Mouse (Mus musculus): ENCODE results near the gene Setd4. TPM values are rescaled to one million over a fixed set of nuclear protein-coding genes. Genes with fewer than 3 reads are reported as not detected.
"Not testable (repeated sequence)": the region's sequence is repeated elsewhere in the genome, so short reads cannot be mapped to it uniquely, and the experiment has no call there.

Gene Setd4
- total RNA-seq (2022) = 10 to 100 TPM; 10.7 to 12.3 (median 10.9) TPM

GRCm38 (mm10) chr16:93603439-93604212, at the start of gene Setd4:
Gene Setd4, minus strand, starts transcription at chr16:93604063.
- peak; percentile 86 to 96 for DNase-seq (ENCODE audit: low spot score in 2 of 2)

GRCm38 (mm10) chr16:93648441-93649183, 44.7 kb upstream of the Setd4 start:
- DNase-seq (ENCODE audit: low spot score in 2 of 2) = no peak

GRCm38 (mm10) chr16:93644006-93644405, 40.1 kb upstream of the Setd4 start:
- no peak for DNase-seq (ENCODE audit: low spot score in 2 of 2)

- peak in 1 of 2 experiments; percentile 69 for DNase-seq (ENCODE audit: low spot score in 2 of 2)
Measured at GRCm38 (mm10) chr16:93627761-93628400, 24.0 kb upstream of the Setd4 start, which contains the start of gene Gm5678. Gene Gm5678, plus strand, starts transcription at chr16:93628097.

- no peak for DNase-seq (ENCODE audit: low spot score in 2 of 2)
Measured at GRCm38 (mm10) chr16:93626745-93627144, 22.9 kb upstream of the Setd4 start.

GRCm38 (mm10) chr16:93624671-93625070, 20.8 kb upstream of the Setd4 start:
- DNase-seq (ENCODE audit: low spot score in 2 of 2) = no peak

- DNase-seq (ENCODE audit: low spot score in 2 of 2) = not testable (repeated sequence)
Measured at GRCm38 (mm10) chr16:93623759-93624158, 19.9 kb upstream of the Setd4 start.

GRCm38 (mm10) chr16:93615118-93615870, 11.4 kb upstream of the Setd4 start:
- DNase-seq (ENCODE audit: low spot score in 2 of 2) = peak in 1 of 2 experiments; percentile 65

- no peak for DNase-seq (ENCODE audit: low spot score in 2 of 2)
Measured at GRCm38 (mm10) chr16:93610961-93611360, 7.1 kb upstream of the Setd4 start.

GRCm38 (mm10) chr16:93609796-93610195, 5.9 kb upstream of the Setd4 start:
- no peak for DNase-seq (ENCODE audit: low spot score in 2 of 2)

GRCm38 (mm10) chr16:93608731-93609130, 4.9 kb upstream of the Setd4 start:
- DNase-seq (ENCODE audit: low spot score in 2 of 2) = no peak

GRCm38 (mm10) chr16:93607669-93608101, 3.8 kb upstream of the Setd4 start:
- peak; percentile 52 to 72 for DNase-seq (ENCODE audit: low spot score in 2 of 2)

GRCm38 (mm10) chr16:93606146-93606545, 2.3 kb upstream of the Setd4 start:
- DNase-seq (ENCODE audit: low spot score in 2 of 2) = no peak

- peak in 1 of 2 experiments; percentile 2 for DNase-seq (ENCODE audit: low spot score in 2 of 2)
Measured at GRCm38 (mm10) chr16:93605553-93605952, 1.7 kb upstream of the Setd4 start, which contains the start of gene Cbr1. Gene Cbr1, plus strand, starts transcription at chr16:93605853.

GRCm38 (mm10) chr16:93604481-93604969, 662 bp upstream of the Setd4 start:
- DNase-seq (ENCODE audit: low spot score in 2 of 2) = peak in 1 of 2 experiments; percentile 56

GRCm38 (mm10) chr16:93599461-93599860, 4.4 kb downstream of the Setd4 start:
- DNase-seq (ENCODE audit: low spot score in 2 of 2) = no peak

GRCm38 (mm10) chr16:93597551-93597950, 6.3 kb downstream of the Setd4 start:
- no peak for DNase-seq (ENCODE audit: low spot score in 2 of 2)

GRCm38 (mm10) chr16:93596807-93597206, 7.1 kb downstream of the Setd4 start:
- DNase-seq (ENCODE audit: low spot score in 2 of 2) = peak in 1 of 2 experiments; percentile 3

- no peak for DNase-seq (ENCODE audit: low spot score in 2 of 2)
Measured at GRCm38 (mm10) chr16:93595766-93596165, 8.1 kb downstream of the Setd4 start.

GRCm38 (mm10) chr16:93594448-93594847, 9.4 kb downstream of the Setd4 start:
- no peak for DNase-seq (ENCODE audit: low spot score in 2 of 2)

- no peak for DNase-seq (ENCODE audit: low spot score in 2 of 2)
Measured at GRCm38 (mm10) chr16:93593406-93593805, 10.5 kb downstream of the Setd4 start.
